Comparison of ENCODE assay signal across 11 mouse cellular contexts in genomic region chr9:64498929-64499328, GRCm38 (mm10).
DNase-seq lines count a peak whose midpoint lies in the region; ATAC-seq lines count a peak whose summit lies in the region.
"Had no signal": no experiment of that assay in that cellular context is flagged by ENCODE, and none has a peak within 500 bp of the region (broad histone marks: within the 10 kb centered on the region; RNA-seq: fewer than 3 reads in every experiment).

No protein-coding gene starts in this region.

- peak; percentile 61 to 69 for DNase-seq in cerebellum, postnatal 14 days
- peak; percentile 79 for DNase-seq in midbrain, embryonic 14.5 days
- DNase-seq in midbrain, embryonic 11.5 days (ENCODE audit: low spot score, missing footprints): no peak
- peak; percentile 21 to 23 for DNase-seq in heart, postnatal 36 days
- DNase-seq in urinary bladder, adult 2 months (ENCODE audit: low spot score): no peak
- DNase-seq in B cell, adult 2 months: no peak
- DNase-seq: kidney, postnatal 10 days; liver, embryonic 13.5 days had no signal

- peaks cover 12% of the 10 kb centered on the region; the same call in 1 of the 2 replicates for H3K4me1 ChIP-seq in midbrain, embryonic 14.5 days (ENCODE audit: control insufficient read depth, insufficient read depth, low read length)
- H3K4me1 ChIP-seq in midbrain, embryonic 11.5 days (ENCODE audit: control insufficient read depth, insufficient read depth, low read length): no peaks in the 10 kb centered on the region; the same call in 1 of the 2 replicates
- H3K4me1 ChIP-seq in midbrain, embryonic 16.5 days (ENCODE audit: control insufficient read depth, insufficient read depth, low read length): peaks cover 21% of the 10 kb centered on the region
- H3K4me1 ChIP-seq: embryonic facial prominence, embryonic 12.5 days; liver, embryonic 13.5 days had no signal

- no peak overlapping the region for H3K9ac ChIP-seq in midbrain, embryonic 14.5 days (replicated peaks; ENCODE audit: low read length)
- no peak overlapping the region for H3K9ac ChIP-seq in midbrain, embryonic 11.5 days (ENCODE audit: low read length)
- no peak overlapping the region for H3K9ac ChIP-seq in midbrain, embryonic 16.5 days (ENCODE audit: low read depth, low read length)
- H3K9ac ChIP-seq: embryonic facial prominence, embryonic 12.5 days; liver, embryonic 13.5 days had no signal

- no peaks in the 10 kb centered on the region for H3K27me3 ChIP-seq in midbrain, embryonic 14.5 days (ENCODE audit: control insufficient read depth, insufficient read depth, low read length)
- no peaks in the 10 kb centered on the region for H3K27me3 ChIP-seq in midbrain, embryonic 11.5 days (ENCODE audit: control insufficient read depth, insufficient read depth, low read length)
- H3K27me3 ChIP-seq in midbrain, embryonic 16.5 days (ENCODE audit: control insufficient read depth, insufficient read depth, low read depth, low read length): no peaks in the 10 kb centered on the region
- H3K27me3 ChIP-seq: embryonic facial prominence, embryonic 12.5 days had no signal

- H3K36me3 ChIP-seq in midbrain, embryonic 14.5 days (ENCODE audit: control insufficient read depth, insufficient read depth, low read length): no peaks in the 10 kb centered on the region
- H3K36me3 ChIP-seq in midbrain, embryonic 11.5 days (ENCODE audit: control insufficient read depth, insufficient read depth, low read length): no peaks in the 10 kb centered on the region
- H3K36me3 ChIP-seq in midbrain, embryonic 16.5 days (ENCODE audit: control insufficient read depth, insufficient read depth, low read length): no peaks in the 10 kb centered on the region
- H3K36me3 ChIP-seq: embryonic facial prominence, embryonic 12.5 days; liver, embryonic 13.5 days had no signal

- no peaks in the 10 kb centered on the region for H3K9me3 ChIP-seq in midbrain, embryonic 14.5 days (ENCODE audit: control insufficient read depth, low read length)
- H3K9me3 ChIP-seq in midbrain, embryonic 11.5 days (ENCODE audit: control insufficient read depth, low read length): no peaks in the 10 kb centered on the region
- H3K9me3 ChIP-seq in midbrain, embryonic 16.5 days (replicated peaks; ENCODE audit: control insufficient read depth, low read length, poor library complexity, severe bottlenecking): no peaks in the 10 kb centered on the region
- H3K9me3 ChIP-seq: embryonic facial prominence, embryonic 12.5 days; liver, embryonic 13.5 days had no signal

- no peak overlapping the region for H3K27ac ChIP-seq in midbrain, embryonic 14.5 days (replicated peaks; ENCODE audit: low read depth, low read length)
- H3K27ac ChIP-seq in midbrain, embryonic 11.5 days (ENCODE audit: low read depth, low read length): no peak overlapping the region
- H3K27ac ChIP-seq in midbrain, embryonic 16.5 days (ENCODE audit: low read length): 0 out of 2 replicates have a peak overlapping the region, but pooled peaks have one; percentile 7
- H3K27ac ChIP-seq: embryonic facial prominence, embryonic 12.5 days; liver, embryonic 13.5 days had no signal

- no peak overlapping the region for H3K4me2 ChIP-seq in midbrain, embryonic 14.5 days (ENCODE audit: low read length)
- H3K4me2 ChIP-seq in midbrain, embryonic 11.5 days: no peak overlapping the region
- H3K4me2 ChIP-seq in midbrain, embryonic 16.5 days (ENCODE audit: low read length): no peak overlapping the region
- H3K4me2 ChIP-seq: embryonic facial prominence, embryonic 12.5 days; liver, embryonic 13.5 days had no signal

- 58% methylated on average over 5 of the region's 5 CpGs for WGBS in midbrain, embryonic 14.5 days
- WGBS in midbrain, embryonic 11.5 days: 87% methylated on average over 5 of the region's 5 CpGs
- 65% methylated on average over 5 of the region's 5 CpGs for WGBS in midbrain, embryonic 16.5 days

- no peak overlapping the region for H3K4me3 ChIP-seq in midbrain, embryonic 14.5 days (replicated peaks; ENCODE audit: low read depth, low read length)
- H3K4me3 ChIP-seq in midbrain, embryonic 11.5 days (ENCODE audit: low read depth, low read length): no peak overlapping the region
- no peak overlapping the region for H3K4me3 ChIP-seq in midbrain, embryonic 16.5 days (ENCODE audit: low read depth, low read length)
- H3K4me3 ChIP-seq: embryonic facial prominence, embryonic 12.5 days; liver, embryonic 13.5 days had no signal

- intact Hi-C loops in heart, postnatal 36 days (cut with DNase I): no loop called here

- ATAC-seq in cerebellum, adult (ENCODE audit: insufficient number of reproducible peaks, low FRiP score, low TSS enrichment): no peak
- no peak for ATAC-seq in midbrain, embryonic 14.5 days (ENCODE audit: low FRiP score, low TSS enrichment)
- no peak for ATAC-seq in midbrain, embryonic 11.5 days (ENCODE audit: low FRiP score)
- peak; percentile 49; the same call in 1 of the 2 replicates for ATAC-seq in midbrain, embryonic 16.5 days

Comparison
In these comparisons a context has a peak if more than half of its experiments do, and no peak if none do; other contexts are left out.
1. DNase-seq: peak in cerebellum, postnatal 14 days (2 of 2), midbrain, embryonic 14.5 days (single experiment) and heart, postnatal 36 days (2 of 2); none in midbrain, embryonic 11.5 days (single experiment), urinary bladder, adult 2 months (single experiment) and B cell, adult 2 months (0 of 2).